Mouse (Mus musculus): ENCODE data around the gene Srms. TPM values are rescaled to one million over a fixed set of nuclear protein-coding genes. Genes with fewer than 3 reads are reported as not detected.

Srms gene
- total and polyA plus RNA-seq, 3 experiments: 0.04 TPM; not detected in 2

DNA sequence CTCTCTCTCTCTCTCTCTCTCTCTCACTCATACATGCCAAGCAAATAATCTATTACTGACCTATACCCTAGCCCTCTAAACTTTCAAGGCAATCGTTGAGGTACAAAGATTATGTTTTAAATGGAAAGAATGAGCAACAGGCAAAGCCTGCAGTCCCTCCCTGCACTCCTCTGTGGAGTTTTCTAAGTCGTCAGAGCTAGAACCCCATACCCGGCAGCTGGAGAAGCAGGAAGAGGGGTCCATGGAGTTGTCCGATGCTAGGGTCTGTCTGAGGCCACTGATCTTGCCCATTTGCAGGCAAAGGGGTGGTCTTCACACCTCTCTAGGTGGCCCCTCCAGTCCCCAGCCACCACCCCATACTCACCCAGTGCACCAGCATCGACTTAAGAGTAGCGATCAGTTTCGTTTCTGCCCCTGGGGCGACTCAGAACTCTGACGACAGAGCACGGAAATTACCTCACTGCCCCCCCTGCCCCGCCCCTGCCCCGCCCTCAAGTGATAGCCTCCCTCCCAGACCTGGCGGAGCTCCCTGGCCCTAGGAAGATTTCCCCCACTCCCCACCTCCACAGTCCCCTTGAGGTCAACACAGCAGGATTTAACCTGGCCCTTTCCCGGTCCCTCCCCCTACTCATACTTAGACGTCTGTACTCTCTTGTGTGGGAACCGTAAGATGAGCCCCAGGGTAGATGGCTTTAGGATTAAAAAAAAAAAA is 28.8 kb upstream of the Srms start, which contains the start of gene Helz2 (continued):
- TF ChIP-seq ZKSCAN1 (IDR thresholded peaks at IDR 0.05; ENCODE audit: low read depth, low read length) (no peak), BHLHE40 (IDR thresholded peaks at IDR 0.05; ENCODE audit: borderline replicate concordance, low read depth, low read length) (no peak), ZMIZ1 (IDR thresholded peaks at IDR 0.05; ENCODE audit: low read depth, low read length) (no peak; the same call in 1 of the 2 replicates), ETS1 (IDR thresholded peaks at IDR 0.05; ENCODE audit: low read depth, low read length) (peak; percentile 52; the same call in 1 of the 2 replicates), MEF2A (IDR thresholded peaks at IDR 0.05; ENCODE audit: extremely low read depth, insufficient replicate concordance, low read depth, low read length, poor library complexity, severe bottlenecking) (no peak), JUND (IDR thresholded peaks at IDR 0.05; ENCODE audit: low read depth, low read length) (no peak), TCF12 (IDR thresholded peaks at IDR 0.05; ENCODE audit: low read depth, low read length) (peak; percentile 67), ZC3H11A (IDR thresholded peaks at IDR 0.05; ENCODE audit: low read depth, low read length) (no peak), RCOR1 (IDR thresholded peaks at IDR 0.05; ENCODE audit: low read depth, low read length) (no peak), GATA1 (IDR thresholded peaks at IDR 0.05; ENCODE audit: low read depth, low read length) (no peak)

DNA sequence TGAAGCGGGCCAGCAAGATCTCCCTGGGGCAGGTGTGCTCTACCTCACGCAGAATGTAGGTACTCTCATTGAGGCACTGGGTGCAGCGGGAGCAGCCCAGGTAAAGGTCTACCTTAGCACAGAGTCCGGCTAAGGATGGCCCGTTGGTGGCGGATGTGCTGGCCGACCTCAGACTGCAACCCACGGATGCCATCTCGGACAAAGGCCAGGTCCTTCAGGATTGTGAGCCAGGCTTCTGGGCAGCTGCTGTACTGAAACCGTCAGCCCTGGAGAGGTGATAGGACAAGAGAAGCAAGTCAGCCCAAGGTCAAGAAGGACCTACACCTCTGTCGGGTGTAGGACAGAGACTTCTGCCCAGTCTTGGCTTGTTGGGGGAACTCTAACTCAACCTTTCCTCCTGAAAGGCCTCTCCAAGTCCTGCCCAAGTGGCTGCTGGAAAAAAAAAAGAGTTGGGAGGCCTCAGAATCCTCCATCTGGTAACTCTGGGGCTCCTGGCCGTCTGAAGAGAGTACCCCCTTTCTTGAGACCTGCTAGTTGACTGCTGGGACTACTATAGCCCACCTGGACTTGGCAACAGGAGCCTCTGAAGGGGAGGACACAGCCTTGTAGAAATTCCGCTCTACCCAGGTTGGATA is 27.9 kb upstream of the Srms start:
- DNase-seq (ENCODE audit: low read depth, low spot score): no peak
- Histone ChIP-seq H3K79me2 (ENCODE audit: control insufficient read depth, insufficient read depth, low read length, poor library complexity) (peaks cover 7% of the 10 kb centered on the region; the same call in 1 of the 2 replicates), H3K27ac (ENCODE audit: control insufficient read depth, low read depth, low read length) (no peak overlapping the region), H3K4me1 (ENCODE audit: control insufficient read depth in 1 of 2, insufficient read depth in 2 of 2, low read length in 2 of 2) (peaks cover 2 to 15% of the 10 kb centered on the region in 2 experiments), H3K9me3 (replicated peaks; ENCODE audit: insufficient read depth, low read length) (no peaks in the 10 kb centered on the region), H3K27me3 (ENCODE audit: control insufficient read depth in 1 of 2, insufficient read depth in 2 of 2, low read length in 2 of 2) (no peaks in the 10 kb centered on the region), H3K4me3 (ENCODE audit: control insufficient read depth in 1 of 2, insufficient read depth in 1 of 2, low read depth in 2 of 2, low read length in 2 of 2) (peak overlapping the region; percentile 98 to 100), H3K9ac (ENCODE audit: control insufficient read depth, low read depth, low read length, poor library complexity, severe bottlenecking) (peak overlapping the region; percentile 94), H3K36me3 (ENCODE audit: control insufficient read depth in 1 of 2, insufficient read depth in 2 of 2, low read length in 2 of 2) (peaks cover 0 to 17% of the 10 kb centered on the region in 2 experiments; a peak in 2 of 4 replicates)
- no peak for TF ChIP-seq CHD2 (IDR thresholded peaks at IDR 0.05; ENCODE audit: low read length)
- TF ChIP-seq POLR2AphosphoS5 (IDR thresholded peaks at IDR 0.05; ENCODE audit: borderline replicate concordance, low read depth, low read length): no peak

DNA sequence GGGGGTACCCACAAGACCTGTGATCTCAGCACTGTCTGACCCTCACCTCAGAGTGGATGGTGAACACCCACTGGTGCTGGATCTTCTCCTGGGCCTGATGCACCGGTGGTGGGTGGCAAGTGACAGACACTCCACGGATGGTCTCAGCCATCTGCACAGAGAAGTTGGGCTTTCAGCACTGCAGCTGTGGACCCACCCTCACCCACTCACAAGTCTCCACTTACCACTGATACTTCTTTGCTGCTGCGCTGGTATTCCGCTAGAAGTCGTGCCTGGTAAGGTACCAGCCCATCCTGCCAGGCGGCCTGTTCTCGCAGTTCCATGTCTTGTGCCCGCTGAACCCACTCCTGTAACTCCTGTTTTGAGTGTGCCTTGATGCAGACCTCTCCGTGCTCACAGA is 26.3 kb upstream of the Srms start:
- Histone ChIP-seq H3K27me3 (ENCODE audit: control insufficient read depth in 1 of 2, insufficient read depth in 2 of 2, low read length in 2 of 2) (no peaks in the 10 kb centered on the region), H3K9me3 (replicated peaks; ENCODE audit: insufficient read depth, low read length) (no peaks in the 10 kb centered on the region), H3K27ac (ENCODE audit: control insufficient read depth, low read depth, low read length) (no peak overlapping the region), H3K9ac (ENCODE audit: control insufficient read depth, low read depth, low read length, poor library complexity, severe bottlenecking) (no peak overlapping the region), H3K4me1 (ENCODE audit: control insufficient read depth in 1 of 2, insufficient read depth in 2 of 2, low read length in 2 of 2) (peaks cover 0 to 12% of the 10 kb centered on the region in 2 experiments; a peak in 3 of 4 replicates), H3K4me3 (ENCODE audit: control insufficient read depth in 1 of 2, insufficient read depth in 1 of 2, low read depth in 2 of 2, low read length in 2 of 2) (no peak overlapping the region), H3K36me3 (ENCODE audit: control insufficient read depth in 1 of 2, insufficient read depth in 2 of 2, low read length in 2 of 2) (peaks cover 0 to 11% of the 10 kb centered on the region in 2 experiments; a peak in 2 of 4 replicates), H3K79me2 (ENCODE audit: control insufficient read depth, insufficient read depth, low read length, poor library complexity) (peaks cover 7% of the 10 kb centered on the region; the same call in 1 of the 2 replicates)
- no peak for DNase-seq (ENCODE audit: low read depth, low spot score)
- TF ChIP-seq ZKSCAN1 (IDR thresholded peaks at IDR 0.05; ENCODE audit: low read depth, low read length) (no peak), MEF2A (IDR thresholded peaks at IDR 0.05; ENCODE audit: extremely low read depth, insufficient replicate concordance, low read depth, low read length, poor library complexity, severe bottlenecking) (no peak), CTCF (IDR thresholded peaks at IDR 0.05 in 2 of 3, conservative IDR thresholded peaks at IDR 0.05 in 1 of 3; ENCODE audit: control insufficient read depth in 1 of 3, insufficient read depth in 1 of 3, low read depth in 2 of 3, low read length in 3 of 3, poor library complexity in 1 of 3, severe bottlenecking in 1 of 3) (no peak), CHD2 (IDR thresholded peaks at IDR 0.05; ENCODE audit: low read length) (no peak), KAT2A (conservative IDR thresholded peaks at IDR 0.05; ENCODE audit: low read depth, low read length) (no peak), USF1 (IDR thresholded peaks at IDR 0.05; ENCODE audit: low read depth, low read length) (no peak), BHLHE40 (IDR thresholded peaks at IDR 0.05; ENCODE audit: borderline replicate concordance, low read depth, low read length) (no peak), MYC (IDR thresholded peaks at IDR 0.05; ENCODE audit: low read depth, low read length) (no peak), RAD21 (IDR thresholded peaks at IDR 0.05; ENCODE audit: low read depth, low read length) (no peak), SMC3 (IDR thresholded peaks at IDR 0.05; ENCODE audit: low read depth, low read length) (no peak), MXI1 (IDR thresholded peaks at IDR 0.05; ENCODE audit: low read depth, low read length) (no peak), ZNF384 (IDR thresholded peaks at IDR 0.05; ENCODE audit: low read depth, low read length) (no peak), TBP (IDR thresholded peaks at IDR 0.05; ENCODE audit: low read depth, low read length) (no peak), ZMIZ1 (IDR thresholded peaks at IDR 0.05; ENCODE audit: low read depth, low read length) (no peak), E2F4 (IDR thresholded peaks at IDR 0.05; ENCODE audit: borderline replicate concordance, low read depth, low read length) (no peak)

All from MEL (cell line).